Mouse (Mus musculus): ENCODE measurements at regions not wholly inside any gene's neighbourhood (a gene's known extent, or its start where the extent isn't known, plus 50 kb on each side); places are given as distances from the start of the nearest gene placed in this dataset.
A peak's percentile ranks its signal among the peaks of the same experiment; 100 is the strongest.

DNA sequence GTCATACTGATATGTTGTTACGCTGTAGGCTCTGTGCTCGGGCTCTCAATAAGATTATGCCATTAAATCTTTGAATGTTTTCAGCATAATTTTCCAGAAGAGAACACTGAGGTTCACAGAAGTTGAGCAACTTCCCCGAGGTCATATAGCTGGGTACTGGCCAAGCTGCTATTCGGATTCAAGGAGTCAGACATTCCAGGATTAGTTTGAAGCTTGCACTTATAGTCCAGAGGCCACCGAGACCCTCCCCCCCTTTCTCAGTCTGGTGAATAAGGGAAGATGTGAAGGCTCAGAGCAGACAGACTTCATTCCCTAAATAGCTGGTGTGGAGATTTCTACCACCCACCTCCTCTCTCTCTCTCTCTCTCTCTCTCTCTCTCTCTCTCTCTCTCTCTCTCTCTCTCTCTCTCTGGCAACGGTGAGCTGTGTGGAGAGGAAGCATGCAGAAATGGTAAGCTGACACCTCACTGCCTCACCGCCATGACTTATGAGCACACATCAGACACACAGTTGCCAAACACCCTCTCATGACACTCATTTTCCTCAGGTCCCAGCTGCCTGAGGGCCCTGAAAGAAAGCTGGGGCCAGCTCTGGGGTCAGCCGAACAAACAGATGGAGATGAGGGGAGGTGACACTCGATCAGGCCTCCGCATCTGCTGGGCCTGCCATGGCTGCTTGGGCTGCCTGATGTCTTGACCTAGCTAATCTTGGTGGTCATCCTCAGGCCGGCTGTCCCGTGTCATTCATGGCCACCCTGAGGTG lies 107.0 kb upstream of the Pdzrn3 start:
- H3K9ac ChIP-seq: no peak overlapping the region
- no peak overlapping the region for H3K4me2 ChIP-seq
- peak overlapping the region; percentile 55; the same call in 1 of the 2 replicates for H3K27ac ChIP-seq (ENCODE audit: low read depth)
- peaks cover 8% of the 10 kb centered on the region; the same call in 1 of the 2 replicates for H3K4me1 ChIP-seq (ENCODE audit: insufficient read depth)
- TF ChIP-seq CTCF (IDR thresholded peaks at IDR 0.05; ENCODE audit: low read depth): no peak
- no peaks in the 10 kb centered on the region for H3K27me3 ChIP-seq (ENCODE audit: insufficient read depth, low read length)
- no peak overlapping the region for H3K4me3 ChIP-seq (ENCODE audit: low read depth, low read length)
- ATAC-seq (ENCODE audit: insufficient read depth): peak; percentile 81
- 19% methylated on average over 12 of the region's 12 CpGs for WGBS
- H3K9me3 ChIP-seq (ENCODE audit: low read depth, low read length): no peaks in the 10 kb centered on the region
- peak; percentile 84 for DNase-seq
- H3K36me3 ChIP-seq (ENCODE audit: insufficient read depth): no peaks in the 10 kb centered on the region

DNA sequence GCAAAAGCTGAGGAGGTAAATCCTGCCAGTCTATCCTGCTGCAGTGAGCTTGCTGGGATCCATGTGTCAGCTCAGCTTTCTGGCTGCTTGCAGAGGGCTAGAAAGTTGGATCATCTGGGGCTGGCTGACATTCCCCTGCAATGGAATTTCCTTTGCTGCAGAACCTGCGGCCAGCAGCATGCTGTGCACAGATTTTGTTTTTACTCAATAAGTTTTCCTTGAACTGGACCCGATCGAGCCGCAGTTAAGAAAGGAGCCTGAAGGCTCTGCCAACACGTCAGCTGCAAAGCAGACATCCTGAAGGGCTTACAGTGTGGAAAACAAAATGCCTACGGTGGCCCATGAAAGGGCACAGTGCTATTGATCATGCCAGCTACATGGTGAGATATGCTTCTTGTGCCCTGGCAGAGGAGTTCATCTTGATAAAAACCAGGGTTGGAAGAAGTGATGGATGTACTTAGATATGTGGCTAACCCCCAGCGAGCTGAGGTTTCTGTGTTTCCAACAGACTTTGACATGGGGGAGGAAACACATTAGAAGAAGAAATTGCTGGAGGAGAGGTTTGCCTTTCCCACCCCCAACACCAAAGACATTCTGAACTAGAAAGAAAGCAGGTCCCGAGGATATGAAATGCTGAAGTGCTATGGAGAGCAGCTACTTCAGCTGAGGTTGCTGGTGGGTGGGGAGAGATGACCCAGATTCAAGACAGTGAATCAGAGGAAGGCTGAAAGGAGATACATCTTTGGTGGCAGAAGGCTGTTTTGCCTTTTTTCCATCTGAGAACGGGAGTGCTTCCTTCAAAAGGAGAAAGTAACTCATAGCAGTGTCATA lies 105.2 kb upstream of the Pdzrn3 start:
- H3K4me3 ChIP-seq (ENCODE audit: low read depth, low read length): no peak overlapping the region
- H3K4me1 ChIP-seq (ENCODE audit: insufficient read depth): peaks cover 8% of the 10 kb centered on the region; the same call in 1 of the 2 replicates
- H3K9ac ChIP-seq: no peak overlapping the region
- WGBS: 26% methylated on average over 9 of the region's 9 CpGs
- H3K9me3 ChIP-seq (ENCODE audit: low read depth, low read length): no peaks in the 10 kb centered on the region
- peak overlapping the region; percentile 49; the same call in 1 of the 2 replicates for H3K27ac ChIP-seq (ENCODE audit: low read depth)
- peak; percentile 67 for DNase-seq
- peak; percentile 45; the same call in 1 of the 2 replicates for ATAC-seq (ENCODE audit: insufficient read depth)
- no peaks in the 10 kb centered on the region for H3K36me3 ChIP-seq (ENCODE audit: insufficient read depth)
- H3K27me3 ChIP-seq (ENCODE audit: insufficient read depth, low read length): no peaks in the 10 kb centered on the region
- no peak overlapping the region for H3K4me2 ChIP-seq
- no peak for TF ChIP-seq CTCF (IDR thresholded peaks at IDR 0.05; ENCODE audit: low read depth)

DNA sequence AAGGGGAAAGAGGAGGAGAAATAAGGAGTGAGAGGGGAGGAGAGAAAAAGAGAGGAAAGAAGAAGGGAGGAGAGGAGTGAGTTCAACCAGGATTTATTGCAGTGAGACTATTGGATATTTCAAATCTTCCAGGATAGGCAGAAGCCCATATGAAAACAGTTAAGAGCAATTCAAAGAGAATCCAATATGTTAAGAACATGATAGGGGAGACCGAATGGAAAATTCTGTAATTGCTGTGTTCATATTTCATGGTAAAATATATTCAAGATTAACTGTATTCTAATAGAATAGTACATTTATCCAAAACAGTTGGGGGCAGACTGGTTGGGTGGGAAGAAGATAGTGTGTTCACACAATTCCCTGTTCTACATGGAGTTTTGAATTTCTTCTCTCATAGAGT lies 96.3 kb upstream of the Pdzrn3 start:
- no peak overlapping the region for H3K27ac ChIP-seq (ENCODE audit: low read depth)
- TF ChIP-seq CTCF (IDR thresholded peaks at IDR 0.05; ENCODE audit: low read depth): no peak
- no peak for ATAC-seq (ENCODE audit: insufficient read depth)
- no peaks in the 10 kb centered on the region for H3K27me3 ChIP-seq (ENCODE audit: insufficient read depth, low read length)
- WGBS: 61% methylated on average over 1 of the region's 1 CpGs
- H3K9me3 ChIP-seq (ENCODE audit: low read depth, low read length): no peaks in the 10 kb centered on the region
- no peak overlapping the region for H3K9ac ChIP-seq
- no peaks in the 10 kb centered on the region for H3K36me3 ChIP-seq (ENCODE audit: insufficient read depth)
- no peak overlapping the region for H3K4me2 ChIP-seq
- H3K4me3 ChIP-seq (ENCODE audit: low read depth, low read length): no peak overlapping the region
- no peak for DNase-seq
- peaks cover 10% of the 10 kb centered on the region; the same call in 1 of the 2 replicates for H3K4me1 ChIP-seq (ENCODE audit: insufficient read depth)

DNA sequence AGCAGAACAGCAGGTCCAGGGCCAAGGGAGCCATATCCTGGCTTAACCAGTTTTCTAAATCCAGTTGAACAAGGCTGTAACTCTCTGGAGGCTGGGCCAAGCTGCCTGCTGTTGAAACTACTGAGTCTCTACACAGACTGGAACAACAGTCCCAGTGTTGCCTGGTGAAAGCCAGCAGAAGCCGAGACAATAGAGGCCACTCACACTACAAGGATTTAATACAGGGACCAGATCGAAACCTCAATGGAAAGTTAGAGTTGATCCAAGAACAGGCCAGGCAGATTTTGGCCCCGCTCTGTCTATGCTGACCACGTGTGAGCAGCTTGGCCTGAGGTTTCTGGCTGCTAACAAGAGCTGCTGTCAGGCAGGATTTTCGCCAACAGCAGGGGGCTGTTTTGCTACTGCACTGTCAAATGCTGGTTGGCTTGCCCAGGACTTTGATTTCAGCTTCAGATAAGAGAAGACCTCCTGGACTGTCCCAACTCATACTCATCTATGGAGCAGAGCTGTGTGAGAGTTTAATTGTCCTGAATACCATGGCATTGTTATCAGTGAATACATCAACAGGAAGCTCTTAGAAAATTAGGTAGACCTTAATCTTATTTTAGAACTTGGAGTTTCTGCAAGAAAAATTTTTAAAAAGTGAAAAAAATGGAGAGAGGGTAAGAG lies 95.7 kb upstream of the Pdzrn3 start:
- DNase-seq: peak; percentile 78
- no peak overlapping the region for H3K4me3 ChIP-seq (ENCODE audit: low read depth, low read length)
- no peaks in the 10 kb centered on the region for H3K9me3 ChIP-seq (ENCODE audit: low read depth, low read length)
- WGBS: 22% methylated on average over 5 of the region's 5 CpGs
- H3K36me3 ChIP-seq (ENCODE audit: insufficient read depth): no peaks in the 10 kb centered on the region
- peaks cover 10% of the 10 kb centered on the region; the same call in 1 of the 2 replicates for H3K4me1 ChIP-seq (ENCODE audit: insufficient read depth)
- peak; percentile 84 for ATAC-seq (ENCODE audit: insufficient read depth)
- H3K9ac ChIP-seq: no peak overlapping the region
- no peaks in the 10 kb centered on the region for H3K27me3 ChIP-seq (ENCODE audit: insufficient read depth, low read length)
- peak; percentile 42; the same call in 1 of the 2 replicates for TF ChIP-seq CTCF (IDR thresholded peaks at IDR 0.05; ENCODE audit: low read depth)
- peak overlapping the region; percentile 60; the same call in 1 of the 2 replicates for H3K27ac ChIP-seq (ENCODE audit: low read depth)
- no peak overlapping the region for H3K4me2 ChIP-seq

DNA sequence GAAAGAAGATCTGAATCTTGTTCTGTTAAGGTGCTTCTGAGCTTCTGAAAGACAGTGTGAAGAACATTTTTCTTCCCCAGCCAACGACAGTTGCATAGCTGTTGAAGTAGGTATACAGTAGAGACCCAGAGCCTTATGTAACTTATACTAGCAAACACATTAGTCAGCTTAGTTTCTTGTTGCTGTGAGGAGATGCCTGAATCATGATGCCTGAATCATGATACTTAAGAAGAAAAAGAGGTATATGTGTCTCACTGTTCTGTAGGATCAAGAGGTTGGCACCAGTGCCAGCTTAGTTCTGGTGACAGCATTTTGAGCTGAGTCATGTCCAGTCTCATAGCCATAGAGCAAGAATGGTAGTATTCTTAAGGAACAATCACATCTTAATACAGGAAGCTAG lies 87.2 kb upstream of the Pdzrn3 start:
- no peak for ATAC-seq (ENCODE audit: insufficient read depth)
- H3K4me1 ChIP-seq (ENCODE audit: insufficient read depth): no peaks in the 10 kb centered on the region
- no peaks in the 10 kb centered on the region for H3K9me3 ChIP-seq (ENCODE audit: low read depth, low read length)
- WGBS: 48% methylated on average over 1 of the region's 1 CpGs
- H3K27ac ChIP-seq (ENCODE audit: low read depth): no peak overlapping the region
- no peak for TF ChIP-seq CTCF (IDR thresholded peaks at IDR 0.05; ENCODE audit: low read depth)
- no peaks in the 10 kb centered on the region for H3K27me3 ChIP-seq (ENCODE audit: insufficient read depth, low read length)
- no peak overlapping the region for H3K4me3 ChIP-seq (ENCODE audit: low read depth, low read length)
- no peaks in the 10 kb centered on the region for H3K36me3 ChIP-seq (ENCODE audit: insufficient read depth)
- no peak overlapping the region for H3K9ac ChIP-seq
- no peak for DNase-seq
- H3K4me2 ChIP-seq: no peak overlapping the region

DNA sequence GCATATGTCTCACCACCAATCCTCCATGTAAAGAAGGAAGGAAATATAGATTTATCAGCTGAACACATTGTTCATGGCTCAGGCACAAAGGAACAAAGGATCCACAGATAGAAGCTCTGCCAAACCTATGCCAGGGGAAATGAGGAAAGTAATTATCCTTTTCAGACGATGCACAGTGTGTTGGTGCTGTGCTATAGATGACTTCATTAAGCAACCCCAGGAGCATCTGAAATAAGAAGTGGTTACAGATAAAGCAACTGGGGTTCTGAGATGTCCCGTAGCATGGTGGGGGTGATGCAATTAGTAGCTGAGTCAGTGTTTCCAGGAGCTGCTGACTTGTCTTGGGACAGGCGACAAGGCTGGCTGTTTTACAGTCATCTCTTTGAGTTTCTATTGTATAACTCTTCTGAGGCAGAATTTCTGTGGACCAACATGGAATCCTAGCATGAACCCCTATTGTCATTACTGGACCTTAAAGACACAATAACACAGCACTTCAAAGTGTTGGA lies 86.2 kb upstream of the Pdzrn3 start:
- Histone ChIP-seq H3K9me3 (ENCODE audit: low read depth, low read length) (no peaks in the 10 kb centered on the region), H3K4me1 (ENCODE audit: insufficient read depth) (no peaks in the 10 kb centered on the region), H3K36me3 (ENCODE audit: insufficient read depth) (no peaks in the 10 kb centered on the region), H3K9ac (no peak overlapping the region), H3K4me2 (no peak overlapping the region), H3K27ac (ENCODE audit: low read depth) (no peak overlapping the region), H3K4me3 (ENCODE audit: low read depth, low read length) (no peak overlapping the region), H3K27me3 (ENCODE audit: insufficient read depth, low read length) (no peaks in the 10 kb centered on the region)
- DNase-seq: no peak
- 80% methylated on average over 3 of the region's 3 CpGs for WGBS
- ATAC-seq (ENCODE audit: insufficient read depth): no peak
- no peak for TF ChIP-seq CTCF (IDR thresholded peaks at IDR 0.05; ENCODE audit: low read depth)
